Mouse (Mus musculus): ENCODE measurements around the gene Armh2. TPM values are rescaled to one million over a fixed set of nuclear protein-coding genes. Genes with fewer than 3 reads are reported as not detected.
"Not testable (repeated sequence)": the region's sequence is repeated elsewhere in the genome, so short reads cannot be mapped to it uniquely, and the experiment has no call there.

Gene Armh2
- total and polyA plus RNA-seq, 2 experiments from 2014 or later: not detected

- H3K9ac ChIP-seq (replicated peaks; ENCODE audit: low read length): peak overlapping the region; percentile 45; the same call in 1 of the 2 replicates
- peak overlapping the region; percentile 81 for H3K4me2 ChIP-seq (ENCODE audit: low read depth, low read length)
- H3K36me3 ChIP-seq (ENCODE audit: insufficient read depth, low read length): no peaks in the 10 kb centered on the region
- H3K4me1 ChIP-seq (ENCODE audit: insufficient read depth, low read length): no peaks in the 10 kb centered on the region
- no peaks in the 10 kb centered on the region for H3K27me3 ChIP-seq (ENCODE audit: insufficient read depth, low read length)
- ATAC-seq: 0 out of 2 replicates have a peak, but pooled peaks have one; percentile 5
- no peaks in the 10 kb centered on the region for H3K9me3 ChIP-seq (ENCODE audit: low read length)
- WGBS: 45% methylated on average over 4 of the region's 4 CpGs
- H3K4me3 ChIP-seq (ENCODE audit: low read length): peak overlapping the region; percentile 84
- TF ChIP-seq CTCF (IDR thresholded peaks at IDR 0.05; ENCODE audit: low read depth): no peak
- H3K27ac ChIP-seq: no peak overlapping the region
- no peak for DNase-seq (ENCODE audit: low spot score)
These were observed 21.2 kb downstream of the Armh2 start for GRCm38 (mm10) chr13:24762254-24762653.

GRCm38 (mm10) chr13:24767809-24768208 lies 26.8 kb downstream of the Armh2 start:
- not testable (repeated sequence) for H3K36me3 ChIP-seq (ENCODE audit: insufficient read depth, low read length); DNase-seq (ENCODE audit: low spot score); H3K27me3 ChIP-seq (ENCODE audit: insufficient read depth, low read length); H3K4me1 ChIP-seq (ENCODE audit: insufficient read depth, low read length); H3K9me3 ChIP-seq (ENCODE audit: low read length); H3K9ac ChIP-seq (replicated peaks; ENCODE audit: low read length); H3K4me2 ChIP-seq (ENCODE audit: low read depth, low read length); H3K4me3 ChIP-seq (ENCODE audit: low read length); ATAC-seq; H3K27ac ChIP-seq
- 87% methylated on average over 4 of the region's 4 CpGs for WGBS

- not testable (repeated sequence) for H3K36me3 ChIP-seq (ENCODE audit: insufficient read depth, low read length); H3K9ac ChIP-seq (replicated peaks; ENCODE audit: low read length); H3K4me2 ChIP-seq (ENCODE audit: low read depth, low read length); H3K27ac ChIP-seq; H3K9me3 ChIP-seq (ENCODE audit: low read length); ATAC-seq; H3K4me1 ChIP-seq (ENCODE audit: insufficient read depth, low read length); H3K4me3 ChIP-seq (ENCODE audit: low read length); H3K27me3 ChIP-seq (ENCODE audit: insufficient read depth, low read length); DNase-seq (ENCODE audit: low spot score)
- WGBS: 92% methylated on average over 10 of the region's 10 CpGs
These were observed 30.4 kb downstream of the Armh2 start for GRCm38 (mm10) chr13:24771482-24771881.

GRCm38 (mm10) chr13:24776146-24776844 lies 35.3 kb downstream of the Armh2 start:
- Histone ChIP-seq H3K4me2 (ENCODE audit: low read depth, low read length) (no peak overlapping the region), H3K9me3 (ENCODE audit: low read length) (no peaks in the 10 kb centered on the region), H3K27me3 (ENCODE audit: insufficient read depth, low read length) (no peaks in the 10 kb centered on the region), H3K4me1 (ENCODE audit: insufficient read depth, low read length) (no peaks in the 10 kb centered on the region), H3K36me3 (ENCODE audit: insufficient read depth, low read length) (no peaks in the 10 kb centered on the region), H3K9ac (replicated peaks; ENCODE audit: low read length) (no peak overlapping the region), H3K27ac (no peak overlapping the region), H3K4me3 (ENCODE audit: low read length) (no peak overlapping the region)
- 51% methylated on average over 6 of the region's 7 CpGs for WGBS
- peak; percentile 88 for TF ChIP-seq CTCF (IDR thresholded peaks at IDR 0.05; ENCODE audit: low read depth)
- ATAC-seq: peak; percentile 68
- DNase-seq (ENCODE audit: low spot score): peak; percentile 80

- DNase-seq (ENCODE audit: low spot score) (no peak), ATAC-seq (no peak)
- Histone ChIP-seq H3K4me3 (ENCODE audit: low read length) (no peak overlapping the region), H3K27ac (no peak overlapping the region), H3K27me3 (ENCODE audit: insufficient read depth, low read length) (no peaks in the 10 kb centered on the region), H3K4me1 (ENCODE audit: insufficient read depth, low read length) (no peaks in the 10 kb centered on the region), H3K36me3 (ENCODE audit: insufficient read depth, low read length) (no peaks in the 10 kb centered on the region), H3K9ac (replicated peaks; ENCODE audit: low read length) (no peak overlapping the region), H3K9me3 (ENCODE audit: low read length) (no peaks in the 10 kb centered on the region), H3K4me2 (ENCODE audit: low read depth, low read length) (no peak overlapping the region)
- no peak for TF ChIP-seq CTCF (IDR thresholded peaks at IDR 0.05; ENCODE audit: low read depth)
- 77% methylated on average over 2 of the region's 2 CpGs for WGBS
These were observed 37.0 kb downstream of the Armh2 start for GRCm38 (mm10) chr13:24778026-24778425.

GRCm38 (mm10) chr13:24778706-24779380 lies 37.8 kb downstream of the Armh2 start:
- WGBS: 89% methylated on average over 8 of the region's 8 CpGs
- Histone ChIP-seq H3K27ac (no peak overlapping the region), H3K4me3 (ENCODE audit: low read length) (no peak overlapping the region), H3K36me3 (ENCODE audit: insufficient read depth, low read length) (no peaks in the 10 kb centered on the region), H3K9me3 (ENCODE audit: low read length) (no peaks in the 10 kb centered on the region), H3K9ac (replicated peaks; ENCODE audit: low read length) (no peak overlapping the region), H3K27me3 (ENCODE audit: insufficient read depth, low read length) (no peaks in the 10 kb centered on the region), H3K4me1 (ENCODE audit: insufficient read depth, low read length) (no peaks in the 10 kb centered on the region), H3K4me2 (ENCODE audit: low read depth, low read length) (no peak overlapping the region)
- no peak for TF ChIP-seq CTCF (IDR thresholded peaks at IDR 0.05; ENCODE audit: low read depth)
- DNase-seq (ENCODE audit: low spot score): no peak
- no peak for ATAC-seq

GRCm38 (mm10) chr13:24781916-24782315 lies 40.9 kb downstream of the Armh2 start:
- 50% methylated on average over 5 of the region's 5 CpGs for WGBS
- ATAC-seq: no peak
- no peaks in the 10 kb centered on the region for H3K27me3 ChIP-seq (ENCODE audit: insufficient read depth, low read length)
- no peak overlapping the region for H3K4me2 ChIP-seq (ENCODE audit: low read depth, low read length)
- no peak overlapping the region for H3K27ac ChIP-seq
- no peaks in the 10 kb centered on the region for H3K36me3 ChIP-seq (ENCODE audit: insufficient read depth, low read length)
- no peak overlapping the region for H3K9ac ChIP-seq (replicated peaks; ENCODE audit: low read length)
- H3K4me3 ChIP-seq (ENCODE audit: low read length): no peak overlapping the region
- no peaks in the 10 kb centered on the region for H3K9me3 ChIP-seq (ENCODE audit: low read length)
- H3K4me1 ChIP-seq (ENCODE audit: insufficient read depth, low read length): no peaks in the 10 kb centered on the region
- peak; percentile 23 for DNase-seq (ENCODE audit: low spot score)
- no peak for TF ChIP-seq CTCF (IDR thresholded peaks at IDR 0.05; ENCODE audit: low read depth)
